Mouse (Mus musculus) midbrain, embryonic 15.5 days (tissue): ENCODE measurements at regions not wholly inside any gene's neighbourhood (a gene's known extent, or its start where the extent isn't known, plus 50 kb on each side); places are given as distances from the start of the nearest gene placed in this dataset.

Experiments used
- ATAC-seq: fragments of 200-750 bp; cut with Nextera tagmentation; replicated peaks from 2 replicates; pipeline ENCODE4 v1.8.0; 2017; ENCODE audit warnings: moderate TSS enrichment
- H3K27ac ChIP-seq: fragments of 300-500 bp; sonication (generic); 2 replicates; pipeline ENCODE4 v1.5.1; 2015; ENCODE audit warnings: mild to moderate bottlenecking, inconsistent platforms
- H3K27me3 ChIP-seq: fragments of 300-500 bp; sonication (generic); replicated peaks from 2 replicates; pipeline ENCODE4 v1.6.1; 2015; ENCODE audit warnings: inconsistent platforms
- H3K36me3 ChIP-seq: fragments of 300-500 bp; sonication (generic); replicated peaks from 2 replicates; pipeline ENCODE4 v1.6.1; 2015; ENCODE audit warnings: inconsistent platforms
- H3K4me1 ChIP-seq: fragments of 300-500 bp; sonication (generic); 2 replicates; pipeline ENCODE4 v1.6.1; 2015; ENCODE audit warnings: inconsistent platforms
- H3K4me2 ChIP-seq: fragments of 300-500 bp; sonication (generic); 2 replicates; pipeline ENCODE4 v1.6.1; 2015; ENCODE audit warnings: inconsistent platforms, mild to moderate bottlenecking, moderate library complexity
- H3K4me3 ChIP-seq: fragments of 300-500 bp; sonication (generic); 2 replicates; pipeline ENCODE4 v1.5.1; 2015; ENCODE audit warnings: mild to moderate bottlenecking, inconsistent platforms
- H3K9ac ChIP-seq: fragments of 300-500 bp; sonication (generic); 2 replicates; pipeline ENCODE4 v1.6.1; 2015; ENCODE audit warnings: mild to moderate bottlenecking, inconsistent platforms
- H3K9me3 ChIP-seq: fragments of 300-500 bp; sonication (generic); 2 replicates; pipeline ENCODE4 v1.6.1; 2016; ENCODE audit warnings: inconsistent platforms
- WGBS: fragments of 180-500 bp; shearing (Covaris S2); methylation state at CpG from one replicate; pipeline ENCODE4 v1.1.7; 2015; ENCODE audit warnings: mixed read lengths; 5-methylcytosine and 5-hydroxymethylcytosine counted together

GRCm38 (mm10) chr12:70523379-70523778, 70.5 kb downstream of the Tmx1 start:
- no peak overlapping the region for H3K27ac ChIP-seq
- H3K4me1 ChIP-seq, result no peaks in the 10 kb centered on the region
- no peaks in the 10 kb centered on the region for H3K9me3 ChIP-seq
- H3K27me3 ChIP-seq, result no peaks in the 10 kb centered on the region
- WGBS, result 84% methylated on average over 7 of the region's 7 CpGs
- H3K4me2 ChIP-seq, result no peak overlapping the region
- ATAC-seq, result no peak
- no peak overlapping the region for H3K4me3 ChIP-seq
- no peak overlapping the region for H3K9ac ChIP-seq
- H3K36me3 ChIP-seq, result no peaks in the 10 kb centered on the region

DNA sequence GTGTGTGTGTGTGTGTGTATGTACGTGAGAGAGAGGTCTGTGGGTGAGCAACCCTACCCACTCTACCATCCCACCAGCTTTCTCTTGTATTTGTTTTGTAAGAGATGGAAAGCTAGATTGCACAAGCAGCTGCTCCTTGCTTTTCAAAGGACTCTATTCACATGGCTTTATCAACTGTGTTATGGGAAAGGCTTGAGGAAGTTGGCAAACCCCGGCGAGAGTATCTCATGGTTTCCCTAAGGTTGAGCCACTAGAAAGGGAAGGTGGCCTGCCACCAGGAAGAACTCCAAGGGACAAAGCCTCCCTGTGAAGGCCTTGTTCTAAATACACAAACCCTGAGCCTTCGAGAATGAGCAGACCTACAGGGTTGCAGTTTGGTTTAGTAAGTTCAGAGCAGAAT, 71.8 kb downstream of the Tmx1 start:
- WGBS, result 75% methylated on average over 4 of the region's 4 CpGs
- Histone ChIP-seq H3K27ac (no peak overlapping the region), H3K4me2 (no peak overlapping the region), H3K27me3 (no peaks in the 10 kb centered on the region), H3K9ac (no peak overlapping the region), H3K4me3 (no peak overlapping the region), H3K9me3 (no peaks in the 10 kb centered on the region), H3K36me3 (no peaks in the 10 kb centered on the region), H3K4me1 (no peaks in the 10 kb centered on the region)
- ATAC-seq, result no peak

DNA sequence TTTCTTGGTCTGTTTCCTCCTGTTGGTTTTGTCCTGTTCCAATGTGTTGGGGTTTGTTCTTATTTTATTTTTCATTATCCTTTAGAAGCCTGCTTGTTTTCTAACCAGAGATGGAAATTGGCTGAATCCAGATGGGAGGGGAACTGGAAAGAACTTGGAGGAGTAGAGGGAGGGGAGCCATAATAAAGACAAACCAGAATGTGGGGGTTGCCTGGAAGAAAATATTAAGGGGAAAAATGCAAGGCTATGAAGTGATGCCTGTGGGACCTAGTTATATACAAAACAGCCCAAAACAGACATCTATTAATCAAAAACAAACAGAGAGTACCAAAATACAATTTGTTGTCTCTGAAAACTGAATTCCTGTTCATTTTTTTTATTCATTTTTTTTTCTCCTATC, 78.8 kb downstream of the Tmx1 start:
- Histone ChIP-seq H3K9ac (no peak overlapping the region), H3K4me2 (no peak overlapping the region), H3K9me3 (no peaks in the 10 kb centered on the region), H3K4me1 (peaks cover 10% of the 10 kb centered on the region; the same call in 1 of the 2 replicates), H3K36me3 (no peaks in the 10 kb centered on the region), H3K4me3 (no peak overlapping the region), H3K27ac (no peak overlapping the region), H3K27me3 (no peaks in the 10 kb centered on the region)
- no peak for ATAC-seq

- H3K9ac ChIP-seq, result no peak overlapping the region
- no peak overlapping the region for H3K4me3 ChIP-seq
- no peak for ATAC-seq
- WGBS, result 83% methylated on average over 10 of the region's 10 CpGs
- peaks cover 10% of the 10 kb centered on the region; the same call in 1 of the 2 replicates for H3K4me1 ChIP-seq
- no peaks in the 10 kb centered on the region for H3K27me3 ChIP-seq
- H3K4me2 ChIP-seq, result no peak overlapping the region
- H3K9me3 ChIP-seq, result no peaks in the 10 kb centered on the region
- no peak overlapping the region for H3K27ac ChIP-seq
- no peaks in the 10 kb centered on the region for H3K36me3 ChIP-seq
These were observed 79.3 kb downstream of the Tmx1 start for GRCm38 (mm10) chr12:70532225-70532624.

- H3K27me3 ChIP-seq, result no peaks in the 10 kb centered on the region
- ATAC-seq, result no peak
- H3K36me3 ChIP-seq, result no peaks in the 10 kb centered on the region
- no peak overlapping the region for H3K27ac ChIP-seq
- H3K4me2 ChIP-seq, result no peak overlapping the region
- WGBS, result 53% methylated on average over 10 of the region's 10 CpGs
- H3K9me3 ChIP-seq, result no peaks in the 10 kb centered on the region
- H3K4me3 ChIP-seq, result no peak overlapping the region
- H3K9ac ChIP-seq, result no peak overlapping the region
- H3K4me1 ChIP-seq, result peaks cover 10% of the 10 kb centered on the region; the same call in 1 of the 2 replicates
These were observed 79.9 kb downstream of the Tmx1 start for GRCm38 (mm10) chr12:70532843-70533242.

DNA sequence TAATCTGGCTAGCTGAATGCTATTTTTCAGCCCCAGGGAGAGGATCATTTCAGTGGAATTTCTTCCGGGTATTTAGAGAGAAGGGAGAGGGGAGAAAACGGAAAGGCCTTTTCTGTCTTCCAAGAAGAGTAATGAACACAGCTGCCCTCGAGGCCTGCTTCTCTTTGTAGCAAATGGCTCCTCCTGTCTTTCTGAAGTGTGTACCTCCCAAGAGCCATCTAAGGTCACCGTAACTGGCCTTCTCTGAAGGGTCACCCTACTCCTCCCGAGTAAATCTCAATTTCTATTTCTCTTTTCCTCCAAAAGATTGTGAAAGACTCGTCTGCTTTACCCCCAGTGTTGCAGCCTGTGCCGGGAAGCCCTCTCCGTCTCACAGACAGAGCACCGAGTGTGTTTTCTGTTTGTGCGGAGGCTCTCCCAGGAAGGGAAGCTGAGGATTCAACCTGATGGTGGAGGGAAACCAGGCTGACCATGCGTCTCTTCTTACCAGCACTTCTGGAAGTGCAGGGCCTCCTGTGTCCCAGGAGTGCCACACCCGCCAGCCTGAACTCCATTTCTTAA, 80.6 kb downstream of the Tmx1 start:
- Histone ChIP-seq H3K27ac (0 out of 2 replicates have a peak overlapping the region, but pooled peaks have one; percentile 22), H3K9me3 (no peaks in the 10 kb centered on the region), H3K9ac (no peak overlapping the region), H3K36me3 (no peaks in the 10 kb centered on the region), H3K4me2 (no peak overlapping the region), H3K4me3 (no peak overlapping the region), H3K4me1 (peaks cover 10% of the 10 kb centered on the region; the same call in 1 of the 2 replicates), H3K27me3 (no peaks in the 10 kb centered on the region)
- ATAC-seq, result no peak
- WGBS, result 64% methylated on average over 12 of the region's 12 CpGs

DNA sequence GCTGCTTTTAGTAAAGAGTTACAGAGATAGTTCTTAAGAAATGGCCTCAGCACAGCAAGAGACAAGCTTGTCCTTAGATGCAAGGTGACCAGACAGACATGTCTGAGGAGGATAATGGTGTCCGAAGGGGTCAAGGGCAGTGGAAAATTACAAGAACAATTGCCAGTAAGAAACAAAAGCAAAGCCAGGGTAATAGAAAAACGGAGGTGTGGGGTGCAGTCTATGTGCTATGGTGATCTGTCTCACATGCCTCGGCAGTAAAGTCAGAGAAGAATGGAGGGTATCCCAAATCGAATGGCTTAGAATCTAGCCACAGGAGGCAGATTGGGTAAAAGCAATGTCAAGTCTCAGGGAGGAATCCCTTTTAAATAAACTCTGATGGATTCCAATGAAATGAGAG, 86.2 kb downstream of the Tmx1 start:
- ATAC-seq, result no peak
- no peaks in the 10 kb centered on the region for H3K9me3 ChIP-seq
- 67% methylated on average over 4 of the region's 4 CpGs for WGBS

DNA sequence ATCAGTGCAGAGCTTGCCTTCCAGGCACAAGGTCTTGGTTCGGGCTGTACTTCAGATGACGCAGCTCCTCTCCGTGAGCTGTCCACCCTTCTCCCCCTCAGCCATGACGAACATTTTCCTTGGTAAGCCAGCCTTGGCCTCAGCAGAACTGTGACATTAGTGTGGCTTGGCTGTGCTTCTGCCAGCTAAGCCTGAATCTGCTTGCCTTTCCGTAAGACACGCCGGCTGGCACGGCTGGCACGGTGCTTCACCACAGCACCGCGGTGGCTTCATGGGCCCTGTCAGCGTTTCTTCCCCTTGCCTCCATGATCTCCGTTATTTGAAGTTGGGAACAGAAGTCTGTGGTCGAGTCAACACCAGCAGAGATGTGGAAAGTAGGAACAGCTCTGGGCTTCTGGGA, 87.0 kb downstream of the Tmx1 start:
- 93% methylated on average over 14 of the region's 14 CpGs for WGBS
- Histone ChIP-seq H3K9me3 (no peaks in the 10 kb centered on the region), H3K27me3 (no peaks in the 10 kb centered on the region), H3K4me1 (peaks cover 7% of the 10 kb centered on the region), H3K4me3 (no peak overlapping the region), H3K9ac (no peak overlapping the region), H3K4me2 (no peak overlapping the region), H3K27ac (no peak overlapping the region), H3K36me3 (no peaks in the 10 kb centered on the region)
- ATAC-seq, result no peak

More for the DNA sequence above, 86.2 kb downstream of the Tmx1 start:
- Histone ChIP-seq H3K9ac (no peak overlapping the region), H3K4me1 (peaks cover 4% of the 10 kb centered on the region), H3K4me2 (no peak overlapping the region), H3K27me3 (no peaks in the 10 kb centered on the region), H3K27ac (no peak overlapping the region), H3K4me3 (no peak overlapping the region), H3K36me3 (no peaks in the 10 kb centered on the region)

DNA sequence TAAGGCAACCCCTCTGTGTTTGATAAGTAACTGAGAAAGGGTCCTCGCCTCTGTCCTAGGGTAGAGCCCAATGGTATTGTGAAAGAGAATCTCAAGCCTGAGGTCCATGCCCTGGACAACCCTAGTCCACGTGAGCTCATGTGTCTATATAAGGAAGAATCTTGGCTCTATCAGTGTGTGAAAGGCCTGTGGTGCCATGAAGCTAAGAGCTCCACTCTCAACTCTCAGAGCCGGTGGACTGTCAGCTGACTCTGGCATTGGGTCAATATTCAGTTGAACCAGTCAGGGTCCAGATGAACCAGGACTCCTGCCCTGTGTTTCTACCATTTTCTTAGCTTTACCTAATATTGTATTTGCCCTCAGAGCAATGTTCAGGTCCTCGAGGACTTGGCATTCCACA, 88.5 kb downstream of the Tmx1 start:
- H3K36me3 ChIP-seq, result no peaks in the 10 kb centered on the region
- H3K4me1 ChIP-seq, result peaks cover 7% of the 10 kb centered on the region
- no peaks in the 10 kb centered on the region for H3K9me3 ChIP-seq
- no peaks in the 10 kb centered on the region for H3K27me3 ChIP-seq
- no peak overlapping the region for H3K9ac ChIP-seq
- H3K4me3 ChIP-seq, result no peak overlapping the region
- no peak overlapping the region for H3K27ac ChIP-seq
- no peak overlapping the region for H3K4me2 ChIP-seq
- no peak for ATAC-seq
- WGBS, result 91% methylated on average over 4 of the region's 4 CpGs

GRCm38 (mm10) chr12:70543299-70543698, 90.4 kb downstream of the Tmx1 start:
- Histone ChIP-seq H3K9ac (no peak overlapping the region), H3K9me3 (no peaks in the 10 kb centered on the region), H3K4me2 (no peak overlapping the region), H3K27me3 (no peaks in the 10 kb centered on the region), H3K4me1 (peaks cover 7% of the 10 kb centered on the region), H3K36me3 (no peaks in the 10 kb centered on the region), H3K4me3 (no peak overlapping the region), H3K27ac (no peak overlapping the region)
- WGBS, result 58% methylated on average over 5 of the region's 5 CpGs
- ATAC-seq, result no peak

DNA sequence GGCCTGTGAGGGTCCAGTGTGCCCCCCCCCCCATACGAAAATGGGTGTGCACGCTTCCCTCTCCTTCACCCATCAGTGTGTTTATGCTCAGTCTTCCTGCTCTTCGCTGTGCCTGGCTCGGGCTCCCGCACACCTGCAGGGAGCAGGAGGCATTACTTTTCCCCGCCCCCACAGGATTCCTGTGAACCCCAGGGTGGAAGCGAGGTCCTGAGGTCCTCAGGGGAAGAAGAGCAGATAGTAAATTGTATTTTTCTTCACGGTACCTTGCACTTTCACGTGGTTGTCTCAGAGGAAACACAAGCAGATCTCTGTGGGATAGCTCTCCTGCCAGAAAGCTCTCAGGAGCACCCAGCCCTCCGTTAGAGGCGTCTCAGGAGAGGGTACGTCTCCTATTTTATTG, 91.4 kb downstream of the Tmx1 start:
- WGBS, result 28% methylated on average over 12 of the region's 12 CpGs
- no peak overlapping the region for H3K4me2 ChIP-seq
- peaks cover 7% of the 10 kb centered on the region for H3K4me1 ChIP-seq
- H3K27ac ChIP-seq, result no peak overlapping the region
- no peaks in the 10 kb centered on the region for H3K27me3 ChIP-seq
- no peak overlapping the region for H3K9ac ChIP-seq
- ATAC-seq, result no peak
- no peaks in the 10 kb centered on the region for H3K36me3 ChIP-seq
- no peak overlapping the region for H3K4me3 ChIP-seq
- no peaks in the 10 kb centered on the region for H3K9me3 ChIP-seq

- H3K4me1 ChIP-seq, result peaks cover 7% of the 10 kb centered on the region
- WGBS, result 62% methylated on average over 7 of the region's 7 CpGs
- H3K9ac ChIP-seq, result no peak overlapping the region
- no peak overlapping the region for H3K4me3 ChIP-seq
- no peak overlapping the region for H3K27ac ChIP-seq
- H3K4me2 ChIP-seq, result no peak overlapping the region
- H3K27me3 ChIP-seq, result no peaks in the 10 kb centered on the region
- no peaks in the 10 kb centered on the region for H3K36me3 ChIP-seq
- no peaks in the 10 kb centered on the region for H3K9me3 ChIP-seq
- ATAC-seq, result no peak
These were observed 92.1 kb downstream of the Tmx1 start for GRCm38 (mm10) chr12:70544850-70545510.

- 56% methylated on average over 6 of the region's 6 CpGs for WGBS
- Histone ChIP-seq H3K27me3 (no peaks in the 10 kb centered on the region), H3K36me3 (no peaks in the 10 kb centered on the region), H3K4me3 (no peak overlapping the region), H3K4me2 (no peak overlapping the region), H3K27ac (no peak overlapping the region), H3K4me1 (peaks cover 7% of the 10 kb centered on the region), H3K9me3 (no peaks in the 10 kb centered on the region), H3K9ac (no peak overlapping the region)
- ATAC-seq, result no peak
These were observed 94.3 kb downstream of the Tmx1 start for GRCm38 (mm10) chr12:70547199-70547598.
